Mouse (Mus musculus): ENCODE results near the gene Gm5938. TPM values are rescaled to one million over a fixed set of nuclear protein-coding genes. Genes with fewer than 3 reads are reported as not detected.

Gene Gm5938
- not detected in 2 replicates for polyA plus RNA-seq (2014; fragmentation: Nextera tagmentation; extraction: Ambion mirVana)

- Histone ChIP-seq H3K27ac (ENCODE audit: low read depth, low read length) (no peak within 1 kb of the TSS), H3K4me2 (ENCODE audit: low read depth, low read length) (no peak within 1 kb of the TSS), H3K4me1 (ENCODE audit: control insufficient read depth, insufficient read depth, low read length) (no peaks in the 10 kb centered on the region), H3K4me3 (ENCODE audit: low read depth, low read length) (no peak within 1 kb of the TSS), H3K9me3 (ENCODE audit: control insufficient read depth, low read length) (no peaks in the 10 kb centered on the region), H3K36me3 (ENCODE audit: control insufficient read depth, insufficient read depth, low read length) (no peaks in the 10 kb centered on the region), H3K27me3 (ENCODE audit: control insufficient read depth, insufficient read depth, low read length) (no peaks in the 10 kb centered on the region), H3K9ac (replicated peaks; ENCODE audit: low read depth, low read length) (no peak within 1 kb of the TSS)
- ATAC-seq (ENCODE audit: low read depth) = no peak
- WGBS = 78% methylated on average over 1 of the region's 1 CpGs
Observed at GRCm38 (mm10) chrX:78125167-78125566, at the start of gene Gm5938. Gene Gm5938, plus strand, starts transcription at chrX:78125467.

DNA sequence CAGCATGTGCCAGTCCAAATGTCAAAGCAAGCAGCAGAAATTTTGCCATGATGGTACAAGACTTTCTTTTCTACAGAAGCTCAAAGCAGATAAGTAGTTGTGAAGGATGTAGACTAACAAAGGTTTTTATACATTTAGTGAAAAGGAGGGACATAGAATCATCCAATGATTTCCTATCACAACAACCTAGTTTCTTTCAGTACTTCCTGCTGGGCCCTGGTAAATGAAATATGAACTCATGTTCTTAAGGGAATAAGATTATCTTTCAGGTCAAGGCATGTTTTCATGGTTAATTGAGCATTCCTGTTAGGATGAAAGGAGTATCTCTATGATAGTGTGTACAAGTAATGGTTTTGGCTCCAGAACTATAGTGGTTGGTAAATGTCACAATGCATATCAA is 34.0 kb upstream of the Gm5938 start, which contains the start of gene Obp1a:
Obp1a (minus strand) TSS at position 101 of the 400 bp plus-strand sequence.
- no peak for ATAC-seq (ENCODE audit: low read depth)
- H3K36me3 ChIP-seq (ENCODE audit: control insufficient read depth, insufficient read depth, low read length) = no peaks in the 10 kb centered on the region
- no peaks in the 10 kb centered on the region for H3K27me3 ChIP-seq (ENCODE audit: control insufficient read depth, insufficient read depth, low read length)
- H3K4me1 ChIP-seq (ENCODE audit: control insufficient read depth, insufficient read depth, low read length) = no peaks in the 10 kb centered on the region
- H3K9me3 ChIP-seq (ENCODE audit: control insufficient read depth, low read length) = no peaks in the 10 kb centered on the region
- no peak within 1 kb of the TSS for H3K27ac ChIP-seq (ENCODE audit: low read depth, low read length)
- H3K9ac ChIP-seq (replicated peaks; ENCODE audit: low read depth, low read length) = no peak within 1 kb of the TSS
- no peak within 1 kb of the TSS for H3K4me2 ChIP-seq (ENCODE audit: low read depth, low read length)
- H3K4me3 ChIP-seq (ENCODE audit: low read depth, low read length) = no peak within 1 kb of the TSS

Other genes with a start within 250 kb of the Gm5938 start
- not detected in 2 replicates for gene 5430402E10Rik, start 200.4 kb upstream of the Gm5938 start, polyA plus RNA-seq (2014; fragmentation: Nextera tagmentation; extraction: Ambion mirVana)
- gene Obp1a, start 34.1 kb upstream of the Gm5938 start, polyA plus RNA-seq (2014; fragmentation: Nextera tagmentation; extraction: Ambion mirVana) = not detected in 2 replicates
- not detected in 2 replicates for gene Obp1b, start 61.3 kb downstream of the Gm5938 start, polyA plus RNA-seq (2014; fragmentation: Nextera tagmentation; extraction: Ambion mirVana)
- not detected in 2 replicates for gene Gm14743, start 120.5 kb downstream of the Gm5938 start, polyA plus RNA-seq (2014; fragmentation: Nextera tagmentation; extraction: Ambion mirVana)
- not detected in 2 replicates for gene 4930480E11Rik, start 244.2 kb downstream of the Gm5938 start, polyA plus RNA-seq (2014; fragmentation: Nextera tagmentation; extraction: Ambion mirVana)